ENCODE assay signal across 13 mouse cellular contexts in genomic region chr6:121087127-121087526, GRCm38 (mm10). TPM values are rescaled to one million over a fixed set of nuclear protein-coding genes. Genes with fewer than 3 reads are reported as not detected.
DNase-seq lines count a peak whose midpoint lies in the region; ATAC-seq and TF ChIP-seq lines count a peak whose summit lies in the region.
"Had no signal": no experiment of that assay in that cellular context is flagged by ENCODE, and none has a peak within 500 bp of the region (broad histone marks: within the 10 kb centered on the region; RNA-seq: fewer than 3 reads in every experiment).

No protein-coding gene starts in this region.

- WGBS in heart, embryonic 13.5 days = 74% methylated on average over 10 of the region's 10 CpGs
- 51% methylated on average over 10 of the region's 10 CpGs for WGBS in liver, adult 2 months
- 73% methylated on average over 10 of the region's 10 CpGs for WGBS in liver, postnatal 0 days (ENCODE audit: insufficient replicate concordance)
- 50% methylated on average over 10 of the region's 10 CpGs for WGBS in embryonic facial prominence, embryonic 12.5 days
- WGBS in limb, embryonic 14.5 days = 66% methylated on average over 10 of the region's 10 CpGs

- TF ChIP-seq CTCF in liver, adult 2 months (IDR thresholded peaks at IDR 0.05; ENCODE audit: low read depth, low read length) = no peak
- no peak for TF ChIP-seq CTCF in liver, postnatal 0 days (IDR thresholded peaks at IDR 0.05; ENCODE audit: low read depth)

- H3K36me3 ChIP-seq in heart, embryonic 13.5 days = peaks cover 31% of the 10 kb centered on the region
- H3K36me3 ChIP-seq in liver, adult 2 months (ENCODE audit: control insufficient read depth, insufficient read depth, low read length) = no peaks in the 10 kb centered on the region
- H3K36me3 ChIP-seq in liver, postnatal 0 days (replicated peaks; ENCODE audit: insufficient read depth, low read length) = no peaks in the 10 kb centered on the region
- no peaks in the 10 kb centered on the region for H3K36me3 ChIP-seq in embryonic facial prominence, embryonic 12.5 days
- no peaks in the 10 kb centered on the region for H3K36me3 ChIP-seq in limb, embryonic 14.5 days (ENCODE audit: control insufficient read depth, insufficient read depth, low read length)

- ATAC-seq in heart, embryonic 13.5 days (ENCODE audit: extremely low read depth, insufficient number of reproducible peaks, low FRiP score, low TSS enrichment) = no peak
- no peak for ATAC-seq in liver, postnatal 0 days
- no peak for ATAC-seq in embryonic facial prominence, embryonic 12.5 days (ENCODE audit: insufficient number of reproducible peaks, insufficient read depth, low FRiP score, low TSS enrichment)
- ATAC-seq in limb, embryonic 14.5 days (ENCODE audit: low FRiP score, low read depth) = 0 out of 2 replicates have a peak, but pooled peaks have one; percentile 10
- ATAC-seq: CD4-positive, CD25-positive, alpha-beta regulatory T cell, adult 4 months had no signal

- H3K4me1 ChIP-seq in heart, embryonic 13.5 days = peaks cover 87% of the 10 kb centered on the region
- H3K4me1 ChIP-seq in liver, adult 2 months (ENCODE audit: control insufficient read depth, insufficient read depth, low read length) = peaks cover 36% of the 10 kb centered on the region
- peaks cover 72% of the 10 kb centered on the region for H3K4me1 ChIP-seq in liver, postnatal 0 days (ENCODE audit: insufficient read depth)
- peaks cover 26% of the 10 kb centered on the region for H3K4me1 ChIP-seq in embryonic facial prominence, embryonic 12.5 days
- H3K4me1 ChIP-seq in limb, embryonic 14.5 days (ENCODE audit: control insufficient read depth, insufficient read depth, low read length) = peaks cover 20% of the 10 kb centered on the region

- 0 out of 2 replicates have a peak overlapping the region, but pooled peaks have one; percentile 19 for H3K9ac ChIP-seq in heart, embryonic 13.5 days
- no peak overlapping the region for H3K9ac ChIP-seq in liver, adult 2 months (ENCODE audit: low read depth, low read length)
- no peak overlapping the region for H3K9ac ChIP-seq in liver, postnatal 0 days (replicated peaks)
- H3K9ac ChIP-seq in embryonic facial prominence, embryonic 12.5 days = no peak overlapping the region
- H3K9ac ChIP-seq in limb, embryonic 14.5 days (ENCODE audit: low read depth, low read length, severe bottlenecking) = no peak overlapping the region
- H3K9ac ChIP-seq: hindbrain, embryonic 14.5 days; neural tube, embryonic 13.5 days had no signal

- no peaks in the 10 kb centered on the region for H3K9me3 ChIP-seq in heart, embryonic 13.5 days
- no peaks in the 10 kb centered on the region for H3K9me3 ChIP-seq in liver, postnatal 0 days (ENCODE audit: low read length)
- no peaks in the 10 kb centered on the region for H3K9me3 ChIP-seq in embryonic facial prominence, embryonic 12.5 days
- H3K9me3 ChIP-seq in limb, embryonic 14.5 days (ENCODE audit: control insufficient read depth, low read length) = no peaks in the 10 kb centered on the region
- H3K9me3 ChIP-seq: neural tube, embryonic 13.5 days had no signal

- H3K27me3 ChIP-seq in heart, embryonic 13.5 days (replicated peaks) = no peaks in the 10 kb centered on the region
- no peaks in the 10 kb centered on the region for H3K27me3 ChIP-seq in liver, adult 2 months (ENCODE audit: control insufficient read depth, insufficient read depth, low read length)
- no peaks in the 10 kb centered on the region for H3K27me3 ChIP-seq in liver, postnatal 0 days (ENCODE audit: insufficient read depth, low read length)
- no peaks in the 10 kb centered on the region for H3K27me3 ChIP-seq in embryonic facial prominence, embryonic 12.5 days
- no peaks in the 10 kb centered on the region for H3K27me3 ChIP-seq in limb, embryonic 14.5 days (ENCODE audit: control insufficient read depth, insufficient read depth, low read length)
- H3K27me3 ChIP-seq: neural tube, embryonic 13.5 days had no signal

- H3K4me3 ChIP-seq in heart, embryonic 13.5 days = no peak overlapping the region
- no peak overlapping the region for H3K4me3 ChIP-seq in liver, adult 2 months (ENCODE audit: insufficient read depth, low read depth, low read length)
- no peak overlapping the region for H3K4me3 ChIP-seq in liver, postnatal 0 days (ENCODE audit: low read depth, low read length)
- H3K4me3 ChIP-seq in embryonic facial prominence, embryonic 12.5 days = no peak overlapping the region
- no peak overlapping the region for H3K4me3 ChIP-seq in limb, embryonic 14.5 days (replicated peaks; ENCODE audit: low read length)
- H3K4me3 ChIP-seq: left cerebral cortex, adult 2 months; neural tube, embryonic 13.5 days had no signal

- H3K79me2 ChIP-seq in liver, adult 2 months (ENCODE audit: control insufficient read depth, insufficient read depth, low read length) = peaks cover 45% of the 10 kb centered on the region

- H3K27ac ChIP-seq in heart, embryonic 13.5 days (replicated peaks) = peak overlapping the region; percentile 53; the same call in 1 of the 2 replicates
- peak overlapping the region; percentile 24 for H3K27ac ChIP-seq in liver, adult 2 months (replicated peaks; ENCODE audit: insufficient read depth, low read depth, low read length)
- H3K27ac ChIP-seq in liver, postnatal 0 days (ENCODE audit: low read depth) = no peak overlapping the region
- H3K27ac ChIP-seq in embryonic facial prominence, embryonic 12.5 days = peak overlapping the region; percentile 72; the same call in 1 of the 2 replicates
- H3K27ac ChIP-seq in limb, embryonic 14.5 days (replicated peaks; ENCODE audit: low read depth, low read length) = no peak overlapping the region
- H3K27ac ChIP-seq: hindbrain, embryonic 14.5 days; neural tube, embryonic 13.5 days had no signal

- no peak for TF ChIP-seq EP300 in liver, postnatal 0 days (IDR thresholded peaks at IDR 0.05; ENCODE audit: low read depth)

- no peak overlapping the region for H3K4me2 ChIP-seq in heart, embryonic 13.5 days
- H3K4me2 ChIP-seq in liver, postnatal 0 days (ENCODE audit: low read depth, low read length) = no peak overlapping the region
- 0 out of 2 replicates have a peak overlapping the region, but pooled peaks have one; percentile 14 for H3K4me2 ChIP-seq in embryonic facial prominence, embryonic 12.5 days (replicated peaks)
- no peak overlapping the region for H3K4me2 ChIP-seq in limb, embryonic 14.5 days (replicated peaks; ENCODE audit: low read depth, low read length, severe bottlenecking)
- H3K4me2 ChIP-seq: hindbrain, embryonic 14.5 days; neural tube, embryonic 13.5 days had no signal

- TF ChIP-seq POLR2A in liver, adult 2 months (IDR thresholded peaks at IDR 0.05; ENCODE audit: extremely low read depth, insufficient read depth, low read length) = no peak
- no peak for TF ChIP-seq POLR2A in limb, embryonic 14.5 days (IDR thresholded peaks at IDR 0.05; ENCODE audit: borderline replicate concordance, extremely low read depth, insufficient read depth, insufficient read length)

- no peak for DNase-seq in heart, adult 8-10 months (ENCODE audit: low spot score)
- DNase-seq in liver, adult 2 months (ENCODE audit: extremely low read depth, low read depth, low spot score) = no peak
- no peak for DNase-seq in liver, postnatal 0 days
- DNase-seq in limb, embryonic 14.5 days (ENCODE audit: low spot score) = no peak
- no peak for DNase-seq in ovary, postnatal 36 days (ENCODE audit: low spot score)
- no peak for DNase-seq in left cerebral cortex, adult 18-20 months (ENCODE audit: low spot score in 2 of 2)
- DNase-seq: right cerebral cortex, adult 18-20 months had no signal

RNA-seq across cellular contexts. Expression of gene Mical3, which starts 43.7 kb away (rescaled TPM):
- polyA plus RNA-seq in heart, embryonic 13.5 days (2015; fragmentation: Nextera tagmentation; extraction: Ambion mirVana) = 28.2 and 29.2 TPM in 2 replicates
- total RNA-seq in heart, adult 8-10 months (2022) = 100 to 1,000 TPM; 112 to 130 (median 120) TPM
- 5.8 and 9.0 TPM in 2 replicates for total RNA-seq in liver, adult 2 months (2014; rRNA removed)
- 7.9 and 8.8 TPM in 2 replicates for polyA plus RNA-seq in liver, adult 2 months (2012; rRNA removed)
- 4.0 and 4.5 TPM in 2 replicates for polyA plus RNA-seq in liver, postnatal 0 days (2015; fragmentation: Nextera tagmentation; extraction: Ambion mirVana)
- polyA plus RNA-seq in embryonic facial prominence, embryonic 12.5 days (2016; fragmentation: Nextera tagmentation; extraction: Ambion mirVana) = 11.9 and 12.6 TPM in 2 replicates
- polyA plus RNA-seq in limb, embryonic 14.5 days (2012; rRNA removed) = 17.3 and 17.7 TPM in 2 replicates
- 13.3 and 16.3 TPM in 2 replicates for polyA plus RNA-seq in limb, embryonic 14.5 days (2014; fragmentation: Nextera tagmentation; extraction: Ambion mirVana)
- 100 to 1,000 TPM; 108 to 119 TPM for total RNA-seq in left cerebral cortex, adult 18-20 months (2021)

Comparison
In these comparisons a context has a peak if more than half of its experiments do, and no peak if none do; other contexts are left out.
1. H3K27ac ChIP-seq: peak in heart, embryonic 13.5 days (single experiment), liver, adult 2 months (single experiment) and embryonic facial prominence, embryonic 12.5 days (single experiment); none in liver, postnatal 0 days (single experiment) and limb, embryonic 14.5 days (single experiment).